Mouse (Mus musculus) CD8-positive naive resting alpha-beta T cell, adult 2 months (primary cell): Measurements from ENCODE around the gene Srp9.

Experiments used
- DNase-seq, 2 experiments: peaks; one replicate each; pipeline ENCODE4 v3.0.0; 2022; ENCODE audit warnings: low read depth in 2 of 2, low spot score in 2 of 2

The Srp9 gene

GRCm38 (mm10) chr1:182124506-182124905 is at the start of gene Srp9:
Gene Srp9 (plus strand): TSS chr1:182124737.
- peak; percentile 95 to 97 for DNase-seq

GRCm38 (mm10) chr1:182081744-182082419 is 42.7 kb upstream of the Srp9 start:
- DNase-seq: no peak

GRCm38 (mm10) chr1:182083459-182083858 is 41.1 kb upstream of the Srp9 start:
- no peak for DNase-seq

GRCm38 (mm10) chr1:182086759-182087158 is 37.8 kb upstream of the Srp9 start:
- DNase-seq: no peak

GRCm38 (mm10) chr1:182087351-182087750 is 37.2 kb upstream of the Srp9 start:
- no peak for DNase-seq

- no peak for DNase-seq
Observed at GRCm38 (mm10) chr1:182087753-182088633, 36.5 kb upstream of the Srp9 start.

GRCm38 (mm10) chr1:182088844-182089418 is 35.6 kb upstream of the Srp9 start:
- no peak for DNase-seq

- no peak for DNase-seq
Observed at GRCm38 (mm10) chr1:182089600-182090297, 34.8 kb upstream of the Srp9 start.

- no peak for DNase-seq
Observed at GRCm38 (mm10) chr1:182090298-182090677, 34.2 kb upstream of the Srp9 start.

- DNase-seq: no peak
Observed at GRCm38 (mm10) chr1:182091261-182091660, 33.3 kb upstream of the Srp9 start.

- no peak for DNase-seq
Observed at GRCm38 (mm10) chr1:182091746-182092412, 32.7 kb upstream of the Srp9 start.

GRCm38 (mm10) chr1:182092413-182092800 is 32.1 kb upstream of the Srp9 start:
- DNase-seq: no peak

- no peak for DNase-seq
Observed at GRCm38 (mm10) chr1:182093407-182093806, 31.1 kb upstream of the Srp9 start.

GRCm38 (mm10) chr1:182094473-182095136 is 29.9 kb upstream of the Srp9 start:
- no peak for DNase-seq

GRCm38 (mm10) chr1:182095240-182095741 is 29.2 kb upstream of the Srp9 start:
- no peak for DNase-seq

- no peak for DNase-seq
Observed at GRCm38 (mm10) chr1:182096707-182097106, 27.8 kb upstream of the Srp9 start.

GRCm38 (mm10) chr1:182099062-182099461 is 25.5 kb upstream of the Srp9 start:
- DNase-seq: no peak

- no peak for DNase-seq
Observed at GRCm38 (mm10) chr1:182100403-182100802, 24.1 kb upstream of the Srp9 start.

- DNase-seq: no peak
Observed at GRCm38 (mm10) chr1:182101468-182101867, 23.1 kb upstream of the Srp9 start.

GRCm38 (mm10) chr1:182102706-182103105 is 21.8 kb upstream of the Srp9 start:
- no peak for DNase-seq
